Mouse (Mus musculus) spleen, adult 2 months (tissue): ENCODE results near the gene Smoc1.

ENCODE experiments used
- CTCF ChIP-seq: fragments of 200-500 bp; IDR thresholded peaks from 2 replicates; pipeline ENCODE4 v1.5.1; 2011; ENCODE audit warnings: mild to moderate bottlenecking, inconsistent platforms; ENCODE audit not compliant: insufficient read depth, insufficient read length, insufficient replicate concordance; ENCODE audit errors: extremely low read depth
- POLR2A ChIP-seq: fragments of 200-500 bp; IDR thresholded peaks from 2 replicates; pipeline ENCODE4 v1.6.1; 2011; ENCODE audit warnings: low read depth, low read length, inconsistent platforms

- no peak for TF ChIP-seq POLR2A
- no peak for TF ChIP-seq CTCF
Observed at GRCm38 (mm10) chr12:81112321-81112720, 85.7 kb downstream of the Smoc1 start.
